Mouse (Mus musculus): ENCODE data around the gene Cecr2.

GRCm38 (mm10) chr6:120790717-120791116 lies 124.5 kb downstream of the Cecr2 start:
- TF ChIP-seq CTCF (IDR thresholded peaks at IDR 0.05; ENCODE audit: low read depth) (no peak), EP300 (IDR thresholded peaks at IDR 0.05; ENCODE audit: low read depth) (no peak)
